Mouse (Mus musculus) midbrain, embryonic 16.5 days (tissue): ENCODE data around the gene Rcor2. TPM values are rescaled to one million over a fixed set of nuclear protein-coding genes. Genes with fewer than 3 reads are reported as not detected.
A peak's percentile ranks its signal among the peaks of the same experiment; 100 is the strongest.

ENCODE experiments used
- ATAC-seq: fragments of 200-750 bp; cut with Nextera tagmentation; 2 replicates; pipeline ENCODE4 v1.8.0; 2017; ENCODE audit warnings: moderate TSS enrichment
- H3K27ac ChIP-seq: fragments of 300-500 bp; sonication (generic); 2 replicates; pipeline ENCODE4 v1.5.1; 2014; ENCODE audit warnings: mild to moderate bottlenecking, low read length, mixed read lengths
- H3K27me3 ChIP-seq: fragments of 300-500 bp; sonication (generic); 2 replicates; pipeline ENCODE4 v1.6.1; 2014; ENCODE audit warnings: low read depth, low read length, mixed read lengths; ENCODE audit not compliant: control insufficient read depth, insufficient read depth
- H3K36me3 ChIP-seq: fragments of 300-500 bp; sonication (generic); 2 replicates; pipeline ENCODE4 v1.6.1; 2014; ENCODE audit warnings: mild to moderate bottlenecking, low read length, moderate library complexity, mixed read lengths; ENCODE audit not compliant: control insufficient read depth, insufficient read depth
- H3K4me1 ChIP-seq: fragments of 300-500 bp; sonication (generic); 2 replicates; pipeline ENCODE4 v1.6.1; 2014; ENCODE audit warnings: mild to moderate bottlenecking, low read length, mixed read lengths; ENCODE audit not compliant: control insufficient read depth, insufficient read depth
- H3K4me2 ChIP-seq: fragments of 300-500 bp; sonication (generic); 2 replicates; pipeline ENCODE4 v1.6.1; 2014; ENCODE audit warnings: mild to moderate bottlenecking, low read length, mixed read lengths
- H3K4me3 ChIP-seq: fragments of 300-500 bp; sonication (generic); 2 replicates; pipeline ENCODE4 v1.5.1; 2014; ENCODE audit warnings: low read depth, mild to moderate bottlenecking, low read length, moderate library complexity, mixed read lengths
- H3K9ac ChIP-seq: fragments of 300-500 bp; sonication (generic); 2 replicates; pipeline ENCODE4 v1.6.1; 2014; ENCODE audit warnings: low read depth, low read length, mixed read lengths
- H3K9me3 ChIP-seq: fragments of 300-500 bp; sonication (generic); replicated peaks from 2 replicates; pipeline ENCODE4 v1.6.1; 2014; ENCODE audit warnings: mild to moderate bottlenecking, low read length, mixed read lengths; ENCODE audit not compliant: control insufficient read depth, poor library complexity, severe bottlenecking
- WGBS: fragments of 180-500 bp; shearing (Covaris S2); extraction: QIAGEN DNeasy Blood & Tissue Kit; methylation state at CpG from one replicate; pipeline ENCODE4 v1.1.7; 2014; 5-methylcytosine and 5-hydroxymethylcytosine counted together
- polyA plus RNA-seq: library from polyadenylated mRNA; unstranded; fragments of >200 nt; fragmentation: Nextera tagmentation; extraction: Ambion mirVana; gene quantifications from 2 replicates; pipeline ENCODE4 v1.2.1, GENCODE M21; 2015

Gene Rcor2
- polyA plus RNA-seq, 1 experiment from 2014 or later, result 17.9 TPM

GRCm38 (mm10) chr19:7280557-7281330 is 13.6 kb downstream of the Rcor2 start:
- Histone ChIP-seq H3K9me3 (no peaks in the 10 kb centered on the region), H3K4me3 (no peak overlapping the region), H3K4me1 (peaks cover 6% of the 10 kb centered on the region; the same call in 1 of the 2 replicates), H3K4me2 (no peak overlapping the region), H3K9ac (no peak overlapping the region), H3K27ac (no peak overlapping the region), H3K36me3 (peaks cover 33% of the 10 kb centered on the region), H3K27me3 (no peaks in the 10 kb centered on the region)
- 85% methylated on average over 18 of the region's 18 CpGs for WGBS
- no peak for ATAC-seq

DNA sequence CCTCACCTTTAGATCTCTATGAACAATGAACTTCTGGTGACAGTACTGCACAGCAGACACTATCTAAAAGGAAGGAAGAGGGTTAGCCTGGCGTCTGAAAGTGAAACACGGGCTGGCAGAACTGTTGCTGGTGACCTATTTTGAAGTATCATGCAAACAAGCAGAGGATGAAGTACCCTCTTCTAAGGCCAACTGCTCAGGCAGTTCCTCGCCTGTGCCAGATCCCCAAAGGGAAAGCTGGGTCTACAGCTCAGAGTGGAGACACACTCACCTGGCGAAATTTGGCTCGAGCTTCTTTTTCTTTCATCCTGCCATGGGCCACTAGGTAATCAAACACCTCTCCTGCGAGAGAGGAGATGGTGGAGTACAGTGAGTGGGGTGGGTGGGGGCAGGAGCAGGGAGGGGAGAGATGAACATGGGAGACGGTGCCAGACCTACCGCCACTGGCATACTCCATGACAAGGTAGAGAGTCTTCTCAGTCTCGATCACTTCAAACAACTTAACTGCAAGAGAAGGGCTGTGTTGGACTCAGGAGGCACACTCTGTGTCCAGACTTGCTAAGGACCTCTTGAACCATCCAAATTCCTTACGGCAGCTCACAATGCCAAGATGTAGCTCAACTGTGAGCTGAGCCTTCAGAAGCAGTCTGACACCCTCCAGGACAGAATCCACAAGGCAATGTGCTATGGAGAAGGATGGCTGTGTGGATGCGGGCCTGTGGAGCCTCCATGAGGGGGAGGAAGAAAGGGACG is 19.6 kb downstream of the Rcor2 start:
- 91% methylated on average over 12 of the region's 12 CpGs for WGBS
- Histone ChIP-seq H3K4me2 (no peak overlapping the region), H3K4me1 (0 out of 2 replicates have a peak, but pooled peaks cover 3% of the 10 kb centered on the region), H3K27me3 (no peaks in the 10 kb centered on the region), H3K9ac (no peak overlapping the region), H3K4me3 (no peak overlapping the region), H3K36me3 (peaks cover 41% of the 10 kb centered on the region), H3K9me3 (no peaks in the 10 kb centered on the region), H3K27ac (no peak overlapping the region)
- no peak for ATAC-seq

DNA sequence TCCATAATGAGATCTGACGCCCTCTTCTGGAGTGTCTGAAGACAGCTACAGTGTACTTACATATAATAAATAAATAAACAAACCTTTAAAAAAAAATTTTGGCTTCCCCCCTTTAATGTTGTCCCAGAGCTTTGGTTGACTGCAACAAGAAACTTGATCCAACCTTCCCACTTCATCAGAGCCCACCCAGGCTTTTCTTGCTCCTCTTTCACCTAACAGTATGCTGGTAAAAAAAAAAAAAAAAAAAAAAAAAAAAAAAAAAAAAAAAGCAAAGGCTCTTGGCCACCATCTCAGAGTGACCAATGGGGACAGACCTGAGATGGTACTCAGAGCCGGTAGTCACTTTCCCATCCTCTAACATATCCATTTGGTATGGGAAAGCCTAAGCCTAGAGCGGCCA is 21.2 kb downstream of the Rcor2 start:
- ATAC-seq, result no peak
- Histone ChIP-seq H3K36me3 (peaks cover 31% of the 10 kb centered on the region), H3K4me2 (no peak overlapping the region)

GRCm38 (mm10) chr19:7289767-7290166 is 22.6 kb downstream of the Rcor2 start:
- Histone ChIP-seq H3K36me3 (peaks cover 21% of the 10 kb centered on the region), H3K9me3 (no peaks in the 10 kb centered on the region), H3K4me3 (no peak overlapping the region), H3K27me3 (no peaks in the 10 kb centered on the region), H3K4me2 (no peak overlapping the region), H3K9ac (no peak overlapping the region), H3K27ac (no peak overlapping the region), H3K4me1 (0 out of 2 replicates have a peak, but pooled peaks cover 5% of the 10 kb centered on the region)
- ATAC-seq, result no peak
- 82% methylated on average over 2 of the region's 2 CpGs for WGBS

More for the DNA sequence above, 21.2 kb downstream of the Rcor2 start:
- H3K27ac ChIP-seq, result no peak overlapping the region
- H3K27me3 ChIP-seq, result no peaks in the 10 kb centered on the region
- H3K9me3 ChIP-seq, result no peaks in the 10 kb centered on the region
- 0 out of 2 replicates have a peak, but pooled peaks cover 3% of the 10 kb centered on the region for H3K4me1 ChIP-seq
- 92% methylated on average over 3 of the region's 3 CpGs for WGBS
- H3K9ac ChIP-seq, result no peak overlapping the region
- no peak overlapping the region for H3K4me3 ChIP-seq

DNA sequence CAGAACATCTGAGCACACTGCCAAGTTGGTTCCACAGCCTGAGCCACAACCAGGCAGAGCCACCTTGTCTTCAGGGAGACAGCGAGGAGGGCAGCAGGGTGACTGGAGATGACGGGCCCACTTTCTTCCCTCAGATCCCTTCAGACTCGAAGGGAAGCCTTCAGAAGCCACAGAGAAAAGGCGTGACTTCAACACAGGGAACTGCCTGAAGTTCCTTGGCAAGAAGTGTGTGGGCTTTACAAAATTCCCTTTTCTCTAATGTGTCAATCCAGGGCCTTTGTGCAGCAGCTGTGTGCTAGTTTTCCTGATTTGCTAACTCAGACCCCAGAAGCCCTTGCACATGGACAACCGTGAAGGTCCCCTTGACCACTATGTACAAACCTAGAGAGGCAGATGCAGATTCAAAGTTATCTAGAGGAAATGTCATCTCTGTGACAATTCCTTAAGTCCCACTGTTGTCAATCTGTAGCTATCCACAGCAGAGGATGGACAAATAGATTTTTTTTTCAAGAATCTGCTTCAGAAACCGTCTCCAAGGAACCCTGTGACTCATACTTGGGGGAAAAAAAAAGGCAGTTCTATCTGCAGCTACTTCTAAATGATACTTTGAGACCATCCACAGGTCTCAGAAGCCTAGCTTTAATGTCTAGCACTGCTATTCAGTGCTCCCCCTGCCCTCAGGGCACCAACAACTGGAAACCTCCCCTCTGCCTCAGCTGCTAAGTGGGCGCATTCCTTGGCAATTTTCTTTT is 25.0 kb downstream of the Rcor2 start:
- H3K9me3 ChIP-seq, result no peaks in the 10 kb centered on the region
- H3K36me3 ChIP-seq, result 0 out of 2 replicates have a peak, but pooled peaks cover under 1% of the 10 kb centered on the region
- 0 out of 2 replicates have a peak, but pooled peaks cover 5% of the 10 kb centered on the region for H3K4me1 ChIP-seq
- ATAC-seq, result no peak
- 76% methylated on average over 7 of the region's 7 CpGs for WGBS
- no peak overlapping the region for H3K4me3 ChIP-seq
- no peak overlapping the region for H3K9ac ChIP-seq
- H3K27ac ChIP-seq, result peak overlapping the region; percentile 7; the same call in 1 of the 2 replicates
- no peak overlapping the region for H3K4me2 ChIP-seq
- H3K27me3 ChIP-seq, result no peaks in the 10 kb centered on the region

- Histone ChIP-seq H3K36me3 (no peaks in the 10 kb centered on the region), H3K9me3 (no peaks in the 10 kb centered on the region), H3K4me3 (no peak overlapping the region), H3K4me1 (peaks cover 11% of the 10 kb centered on the region), H3K27ac (no peak overlapping the region), H3K9ac (no peak overlapping the region), H3K27me3 (no peaks in the 10 kb centered on the region), H3K4me2 (no peak overlapping the region)
- WGBS, result 78% methylated on average over 8 of the region's 8 CpGs
- ATAC-seq, result no peak; the same call in 1 of the 2 replicates
These were observed 27.2 kb downstream of the Rcor2 start for GRCm38 (mm10) chr19:7294098-7294876.

GRCm38 (mm10) chr19:7295071-7295658 is 28.0 kb downstream of the Rcor2 start:
- Histone ChIP-seq H3K36me3 (no peaks in the 10 kb centered on the region), H3K27ac (no peak overlapping the region), H3K4me3 (no peak overlapping the region), H3K4me2 (no peak overlapping the region), H3K27me3 (no peaks in the 10 kb centered on the region), H3K9ac (no peak overlapping the region), H3K4me1 (peaks cover 13% of the 10 kb centered on the region), H3K9me3 (no peaks in the 10 kb centered on the region)
- 89% methylated on average over 12 of the region's 15 CpGs for WGBS
- no peak for ATAC-seq

- H3K36me3 ChIP-seq, result no peaks in the 10 kb centered on the region
- H3K4me3 ChIP-seq, result no peak overlapping the region
- H3K4me2 ChIP-seq, result no peak overlapping the region
- no peak for ATAC-seq
- no peaks in the 10 kb centered on the region for H3K27me3 ChIP-seq
- H3K27ac ChIP-seq, result no peak overlapping the region
- WGBS, result 95% methylated on average over 4 of the region's 4 CpGs
- H3K9me3 ChIP-seq, result no peaks in the 10 kb centered on the region
- peaks cover 13% of the 10 kb centered on the region for H3K4me1 ChIP-seq
- no peak overlapping the region for H3K9ac ChIP-seq
These were observed 28.8 kb downstream of the Rcor2 start for GRCm38 (mm10) chr19:7295959-7296358.
